8 mouse cellular contexts compared by ENCODE assay signal in the genomic region with DNA sequence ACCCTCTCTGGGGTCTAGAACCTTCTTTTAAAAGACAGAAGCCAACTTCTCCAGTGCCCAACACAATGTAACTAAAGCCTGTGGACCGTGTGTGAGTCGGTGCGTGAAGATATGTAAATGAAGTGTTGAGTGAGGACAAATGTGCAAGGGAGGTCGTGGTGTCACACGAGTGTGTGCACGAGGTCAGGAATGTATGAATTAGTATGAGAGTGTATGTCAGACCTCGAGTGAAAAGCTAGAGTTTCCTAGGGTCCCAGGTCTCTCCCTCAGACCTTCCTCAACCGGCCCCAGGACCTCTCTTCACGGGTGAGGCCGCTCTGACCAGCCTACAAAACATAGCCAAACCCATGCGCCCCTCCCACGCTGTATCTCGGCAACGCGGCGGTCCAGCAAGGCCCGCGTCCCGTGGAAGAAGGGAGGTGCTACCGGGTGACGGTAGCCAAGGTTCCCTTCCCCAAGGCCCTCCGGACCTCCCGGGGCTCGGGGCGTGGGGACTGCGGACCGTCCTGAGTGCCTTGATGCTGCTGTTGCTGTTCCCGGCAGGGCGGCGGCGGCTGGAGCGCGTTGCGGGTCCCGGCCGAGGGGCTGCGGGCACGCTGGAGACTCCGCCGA. TPM values are rescaled to one million over a fixed set of nuclear protein-coding genes. Genes with fewer than 3 reads are reported as not detected.
A peak's percentile ranks its signal among the peaks of the same experiment; 100 is the strongest.
DNase-seq lines count a peak whose midpoint lies in the region; ATAC-seq and TF ChIP-seq lines count a peak whose summit lies in the region.

No protein-coding gene starts in this region.

- WGBS in forebrain, embryonic 14.5 days = under 1% methylated on average over 40 of the region's 40 CpGs
- WGBS in liver, embryonic 14.5 days (ENCODE audit: insufficient replicate concordance) = 2% methylated on average over 40 of the region's 40 CpGs
- WGBS in stomach, embryonic 15.5 days = 2% methylated on average over 40 of the region's 40 CpGs

- peaks cover 37% of the 10 kb centered on the region for H3K27me3 ChIP-seq in forebrain, embryonic 14.5 days (replicated peaks; ENCODE audit: control insufficient read depth, insufficient read depth, low read length)
- H3K27me3 ChIP-seq in liver, embryonic 14.5 days (ENCODE audit: control insufficient read depth, insufficient read depth, low read length) = peaks cover 67% of the 10 kb centered on the region
- H3K27me3 ChIP-seq in stomach, embryonic 15.5 days (replicated peaks) = peaks cover 81% of the 10 kb centered on the region

- peak overlapping the region; percentile 55 for H3K4me3 ChIP-seq in brown adipose tissue, adult 24 weeks (ENCODE audit: insufficient read depth, low read depth, low read length)
- peak overlapping the region; percentile 62 for H3K4me3 ChIP-seq in forebrain, embryonic 14.5 days (ENCODE audit: low read depth, low read length)
- peak overlapping the region in 1 of 2 experiments; percentile 46; a peak in 2 of 4 replicates for H3K4me3 ChIP-seq in liver, embryonic 14.5 days (ENCODE audit: insufficient read depth in 1 of 2, low read depth in 2 of 2, low read length in 2 of 2)
- H3K4me3 ChIP-seq in stomach, embryonic 15.5 days (replicated peaks) = peak overlapping the region; percentile 48

- no peaks in the 10 kb centered on the region for H3K36me3 ChIP-seq in forebrain, embryonic 14.5 days (ENCODE audit: control insufficient read depth, insufficient read depth, low read length)
- no peaks in the 10 kb centered on the region for H3K36me3 ChIP-seq in liver, embryonic 14.5 days (replicated peaks; ENCODE audit: control insufficient read depth, insufficient read depth, low read depth)
- H3K36me3 ChIP-seq in stomach, embryonic 15.5 days = no peaks in the 10 kb centered on the region

- no peak for TF ChIP-seq CTCF in liver, embryonic 14.5 days (IDR thresholded peaks at IDR 0.05; ENCODE audit: low read depth)

- peak overlapping the region; percentile 77 for H3K4me2 ChIP-seq in forebrain, embryonic 14.5 days (ENCODE audit: low read length)
- H3K4me2 ChIP-seq in liver, embryonic 14.5 days (ENCODE audit: low read depth) = peak overlapping the region; percentile 56
- peak overlapping the region; percentile 95 for H3K4me2 ChIP-seq in stomach, embryonic 15.5 days

- no peak for TF ChIP-seq EP300 in liver, embryonic 14.5 days (IDR thresholded peaks at IDR 0.05; ENCODE audit: low read depth)

- peak; percentile 42 to 62 for DNase-seq in layer of hippocampus, postnatal 10 days (ENCODE audit: low spot score in 2 of 2)
- DNase-seq in layer of hippocampus, adult 9-11 months = no peak
- peak; percentile 31 for DNase-seq in forebrain, embryonic 14.5 days (ENCODE audit: low spot score)
- DNase-seq in liver, embryonic 14.5 days (ENCODE audit: low read depth in 3 of 3, low spot score in 3 of 3) = no peak
- no peak for DNase-seq in layer of hippocampus, adult 8-10 months (ENCODE audit: low spot score in 2 of 2)
- no peak for DNase-seq in right cerebral cortex, postnatal 36 days (ENCODE audit: low spot score in 2 of 2)

- peak overlapping the region; percentile 91 for H3K9ac ChIP-seq in forebrain, embryonic 14.5 days (ENCODE audit: low read length)
- no peak overlapping the region for H3K9ac ChIP-seq in liver, embryonic 14.5 days (replicated peaks)
- H3K9ac ChIP-seq in stomach, embryonic 15.5 days = no peak overlapping the region

- no peaks in the 10 kb centered on the region for H3K9me3 ChIP-seq in forebrain, embryonic 14.5 days (replicated peaks; ENCODE audit: control insufficient read depth, low read length)
- no peaks in the 10 kb centered on the region for H3K9me3 ChIP-seq in liver, embryonic 14.5 days (ENCODE audit: control insufficient read depth, low read length)
- H3K9me3 ChIP-seq in stomach, embryonic 15.5 days = no peaks in the 10 kb centered on the region

- peaks cover 4% of the 10 kb centered on the region for H3K4me1 ChIP-seq in brown adipose tissue, adult 24 weeks (ENCODE audit: control insufficient read depth, insufficient read depth, insufficient read length, low read length)
- H3K4me1 ChIP-seq in forebrain, embryonic 14.5 days (ENCODE audit: control insufficient read depth, insufficient read depth, low read length) = peaks cover 4% of the 10 kb centered on the region; the same call in 1 of the 2 replicates
- no peaks in the 10 kb centered on the region for H3K4me1 ChIP-seq in liver, embryonic 14.5 days (replicated peaks; ENCODE audit: control insufficient read depth in 2 of 2, insufficient read depth in 2 of 2, low read length in 1 of 2)
- H3K4me1 ChIP-seq in stomach, embryonic 15.5 days = peaks cover 23% of the 10 kb centered on the region

- no peak overlapping the region for H3K27ac ChIP-seq in brown adipose tissue, adult 24 weeks (replicated peaks; ENCODE audit: low read depth, low read length)
- H3K27ac ChIP-seq in forebrain, embryonic 14.5 days (ENCODE audit: low read depth, low read length) = peak overlapping the region; percentile 97
- no peak overlapping the region for H3K27ac ChIP-seq in liver, embryonic 14.5 days
- H3K27ac ChIP-seq in stomach, embryonic 15.5 days = no peak overlapping the region

- no peak for ATAC-seq in forebrain, embryonic 14.5 days
- ATAC-seq in liver, embryonic 14.5 days (ENCODE audit: insufficient read depth) = no peak
- ATAC-seq in stomach, embryonic 15.5 days (ENCODE audit: insufficient read depth, low FRiP score, low read depth) = no peak

RNA-seq across cellular contexts. Expression of gene Zic5, which starts 2.3 kb away (rescaled TPM):
- total RNA-seq in layer of hippocampus, postnatal 10 days (2021) = 1 to 10 TPM; 4.3 to 5.4 TPM
- polyA plus RNA-seq in brown adipose tissue, adult 24 weeks (2012; ENCODE audit: insufficient read depth, insufficient read length, missing spikeins) = not detected in 2 replicates
- 9.5 and 10.9 TPM in 2 replicates for polyA plus RNA-seq in forebrain, embryonic 14.5 days (2014; fragmentation: Nextera tagmentation; extraction: Ambion mirVana)
- polyA plus RNA-seq in liver, embryonic 14.5 days (2012; rRNA removed) = 0.01 TPM in 1 of 2 replicates, not detected in the other
- not detected in 2 replicates for polyA plus RNA-seq in liver, embryonic 14.5 days (2014; fragmentation: Nextera tagmentation; extraction: Ambion mirVana)
- polyA plus RNA-seq in stomach, embryonic 15.5 days (2015; fragmentation: Nextera tagmentation; extraction: Ambion mirVana) = not detected in 2 replicates
- total RNA-seq in layer of hippocampus, adult 8-10 months (2022) = 1 to 10 TPM; 2.6 to 6.1 (median 4.2) TPM

RNA-seq across cellular contexts. Expression of gene Zic2, which starts 12.0 kb away (rescaled TPM):
- total RNA-seq in layer of hippocampus, postnatal 10 days (2021) = 10 to 100 TPM; 23.7 to 25.4 TPM
- polyA plus RNA-seq in brown adipose tissue, adult 24 weeks (2012; ENCODE audit: insufficient read depth, insufficient read length, missing spikeins) = not detected in 2 replicates
- 7.3 and 9.8 TPM in 2 replicates for polyA plus RNA-seq in forebrain, embryonic 14.5 days (2014; fragmentation: Nextera tagmentation; extraction: Ambion mirVana)
- 0.02 and 0.03 TPM in 2 replicates for polyA plus RNA-seq in liver, embryonic 14.5 days (2012; rRNA removed)
- polyA plus RNA-seq in liver, embryonic 14.5 days (2014; fragmentation: Nextera tagmentation; extraction: Ambion mirVana) = not detected in 2 replicates
- polyA plus RNA-seq in stomach, embryonic 15.5 days (2015; fragmentation: Nextera tagmentation; extraction: Ambion mirVana) = not detected in 2 replicates
- total RNA-seq in layer of hippocampus, adult 8-10 months (2022) = 10 to 100 TPM; 15.0 to 20.8 (median 18.6) TPM

RNA-seq across cellular contexts. Expression of gene Gm5089, which starts 12.3 kb away (rescaled TPM):
- under 1 TPM; 0.23 to 0.38 TPM for total RNA-seq in layer of hippocampus, postnatal 10 days (2021)
- polyA plus RNA-seq in brown adipose tissue, adult 24 weeks (2012; ENCODE audit: insufficient read depth, insufficient read length, missing spikeins) = not detected in 2 replicates
- 0.25 and 0.33 TPM in 2 replicates for polyA plus RNA-seq in forebrain, embryonic 14.5 days (2014; fragmentation: Nextera tagmentation; extraction: Ambion mirVana)
- not detected in 2 replicates for polyA plus RNA-seq in liver, embryonic 14.5 days (2012; rRNA removed)
- not detected in 2 replicates for polyA plus RNA-seq in liver, embryonic 14.5 days (2014; fragmentation: Nextera tagmentation; extraction: Ambion mirVana)
- polyA plus RNA-seq in stomach, embryonic 15.5 days (2015; fragmentation: Nextera tagmentation; extraction: Ambion mirVana) = 0.06 TPM in 1 of 2 replicates, not detected in the other
- total RNA-seq in layer of hippocampus, adult 8-10 months (2022) = under 1 TPM; 0.32 to 0.92 (median 0.55) TPM

RNA-seq across cellular contexts. Expression of gene Gm10837, which starts 27.2 kb away (rescaled TPM):
- not detected for total RNA-seq in layer of hippocampus, postnatal 10 days (2021)
- not detected in 2 replicates for polyA plus RNA-seq in brown adipose tissue, adult 24 weeks (2012; ENCODE audit: insufficient read depth, insufficient read length, missing spikeins)
- polyA plus RNA-seq in forebrain, embryonic 14.5 days (2014; fragmentation: Nextera tagmentation; extraction: Ambion mirVana) = 0.32 and 0.55 TPM in 2 replicates
- not detected in 2 replicates for polyA plus RNA-seq in liver, embryonic 14.5 days (2012; rRNA removed)
- not detected in 2 replicates for polyA plus RNA-seq in liver, embryonic 14.5 days (2014; fragmentation: Nextera tagmentation; extraction: Ambion mirVana)
- not detected in 2 replicates for polyA plus RNA-seq in stomach, embryonic 15.5 days (2015; fragmentation: Nextera tagmentation; extraction: Ambion mirVana)
- under 1 TPM in 1 of 4 experiments, not detected in 3; 0.51 TPM for total RNA-seq in layer of hippocampus, adult 8-10 months (2022)

Comparison
In these comparisons a context has a peak if more than half of its experiments do, and no peak if none do; other contexts are left out.
1. DNase-seq: peak in layer of hippocampus, postnatal 10 days (2 of 2) and forebrain, embryonic 14.5 days (single experiment); none in layer of hippocampus, adult 9-11 months (single experiment), liver, embryonic 14.5 days (0 of 3), layer of hippocampus, adult 8-10 months (0 of 2) and right cerebral cortex, postnatal 36 days (0 of 2).
2. RNA of gene Zic5, which starts 2.3 kb away (polyA plus RNA-seq): 9.5 to 10.9 TPM in forebrain, embryonic 14.5 days; not detected in stomach, embryonic 15.5 days, not detected in brown adipose tissue, adult 24 weeks and 0.01 TPM in liver, embryonic 14.5 days; every median in the first group is over 10 times any median in the second.
3. Peak in every context shown above with its lines, with median percentiles within 50 percentile points of each other: H3K4me2 ChIP-seq.